Mouse (Mus musculus) spleen, embryonic (tissue): ENCODE measurements around the gene Tnp1.

Experiments
- CTCF ChIA-PET: fragments of 350-600 bp; sonication (Branson Sonifier 250); formaldehyde crosslinking; loops from one replicate; lab custom pipeline; 2022; lab: Charles Lee

The Tnp1 gene

GRCm38 (mm10) chr1:73015731-73016130, at the start of gene Tnp1:
TSS of gene Tnp1 (minus strand) at chr1:73015909.
- CTCF ChIA-PET = no interaction called here

GRCm38 (mm10) chr1:73064336-73064735, 48.6 kb upstream of the Tnp1 start:
- CTCF ChIA-PET = no interaction called here

GRCm38 (mm10) chr1:73061491-73062233, 46.0 kb upstream of the Tnp1 start:
- CTCF ChIA-PET = no interaction called here

GRCm38 (mm10) chr1:73060271-73060670, 44.6 kb upstream of the Tnp1 start:
- CTCF ChIA-PET = no interaction called here

GRCm38 (mm10) chr1:73056266-73057001, 40.7 kb upstream of the Tnp1 start:
- CTCF ChIA-PET = no interaction called here

- CTCF ChIA-PET = no interaction called here
Observed at GRCm38 (mm10) chr1:73055820-73056219, 40.1 kb upstream of the Tnp1 start.

- CTCF ChIA-PET = no interaction called here
Observed at GRCm38 (mm10) chr1:73055206-73055605, 39.5 kb upstream of the Tnp1 start.

- CTCF ChIA-PET = no interaction called here
Observed at GRCm38 (mm10) chr1:73053545-73054326, 38.0 kb upstream of the Tnp1 start.

- CTCF ChIA-PET = no interaction called here
Observed at GRCm38 (mm10) chr1:73046896-73047672, 31.4 kb upstream of the Tnp1 start.

- CTCF ChIA-PET = no interaction called here
Observed at GRCm38 (mm10) chr1:73045948-73046685, 30.4 kb upstream of the Tnp1 start.

- CTCF ChIA-PET = no interaction called here
Observed at GRCm38 (mm10) chr1:73043671-73044070, 28.0 kb upstream of the Tnp1 start.

- CTCF ChIA-PET = no interaction called here
Observed at GRCm38 (mm10) chr1:73040691-73041425, 25.1 kb upstream of the Tnp1 start.

- CTCF ChIA-PET = no interaction called here
Observed at GRCm38 (mm10) chr1:73038532-73038931, 22.8 kb upstream of the Tnp1 start.

GRCm38 (mm10) chr1:73036536-73036935, 20.8 kb upstream of the Tnp1 start:
- CTCF ChIA-PET = no interaction called here

- CTCF ChIA-PET = no interaction called here
Observed at GRCm38 (mm10) chr1:73035726-73036125, 20.0 kb upstream of the Tnp1 start.

- CTCF ChIA-PET = no interaction called here
Observed at GRCm38 (mm10) chr1:73032491-73032890, 16.8 kb upstream of the Tnp1 start.

- CTCF ChIA-PET = no interaction called here
Observed at GRCm38 (mm10) chr1:73028741-73029140, 13.0 kb upstream of the Tnp1 start.

- CTCF ChIA-PET = no interaction called here
Observed at GRCm38 (mm10) chr1:73027381-73027780, 11.7 kb upstream of the Tnp1 start.

GRCm38 (mm10) chr1:73026786-73027299, 11.1 kb upstream of the Tnp1 start:
- CTCF ChIA-PET = no interaction called here

- CTCF ChIA-PET = no interaction called here
Observed at GRCm38 (mm10) chr1:73026157-73026556, 10.4 kb upstream of the Tnp1 start.
